Mouse (Mus musculus): ENCODE measurements around the gene Acot1. TPM values are rescaled to one million over a fixed set of nuclear protein-coding genes. Genes with fewer than 3 reads are reported as not detected.
"Not testable (repeated sequence)": the region's sequence is repeated elsewhere in the genome, so short reads cannot be mapped to it uniquely, and the experiment has no call there.

Gene Acot1
- polyA plus RNA-seq, 1 experiment, result not detected

DNA sequence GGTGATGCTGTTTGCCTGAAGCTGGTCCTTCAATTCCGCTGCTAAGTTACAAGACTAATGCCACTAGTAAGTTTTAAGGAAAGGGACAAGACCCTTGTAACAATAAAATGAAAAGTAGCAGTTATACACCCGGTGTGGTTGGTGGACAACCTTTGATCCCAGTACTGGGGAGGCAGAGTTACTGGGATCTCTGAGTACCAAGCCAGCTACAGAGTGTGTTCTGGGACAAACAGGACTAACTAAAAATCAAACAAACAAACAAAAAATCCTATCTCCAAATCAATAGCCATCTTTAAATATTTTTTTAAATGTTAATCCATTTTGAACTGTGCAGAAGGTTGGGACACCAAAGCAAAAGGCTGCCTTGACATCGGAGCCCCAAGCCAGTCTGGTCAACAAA is 911 bp downstream of the Acot1 start:
- no peak for TF ChIP-seq GATA1 (IDR thresholded peaks at IDR 0.05; ENCODE audit: low read length)

- TF ChIP-seq GATA1 (IDR thresholded peaks at IDR 0.05; ENCODE audit: low read length), result no peak
These were observed 2.2 kb downstream of the Acot1 start for GRCm38 (mm10) chr12:84011251-84012040.

DNA sequence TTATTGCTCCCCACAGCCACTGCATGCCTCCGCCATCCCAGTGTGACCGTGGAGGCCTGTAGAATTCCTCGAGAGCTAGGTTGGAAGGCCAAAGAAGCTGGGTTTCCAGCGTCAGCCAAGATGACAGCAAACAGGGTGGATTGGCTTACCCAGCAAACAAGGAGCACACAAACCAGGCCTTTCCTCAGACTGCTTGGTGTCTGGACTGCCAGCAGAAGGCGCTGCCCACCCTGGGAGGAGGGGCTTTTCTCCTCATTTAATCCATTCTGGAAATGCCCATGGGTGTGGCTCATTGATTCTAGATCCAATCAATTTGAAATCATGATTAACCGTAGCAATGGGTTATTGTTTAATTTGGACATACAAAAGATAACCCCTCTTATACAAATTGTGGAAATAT is 3.8 kb downstream of the Acot1 start:
- TF ChIP-seq GATA1 (IDR thresholded peaks at IDR 0.05; ENCODE audit: low read length), result no peak

DNA sequence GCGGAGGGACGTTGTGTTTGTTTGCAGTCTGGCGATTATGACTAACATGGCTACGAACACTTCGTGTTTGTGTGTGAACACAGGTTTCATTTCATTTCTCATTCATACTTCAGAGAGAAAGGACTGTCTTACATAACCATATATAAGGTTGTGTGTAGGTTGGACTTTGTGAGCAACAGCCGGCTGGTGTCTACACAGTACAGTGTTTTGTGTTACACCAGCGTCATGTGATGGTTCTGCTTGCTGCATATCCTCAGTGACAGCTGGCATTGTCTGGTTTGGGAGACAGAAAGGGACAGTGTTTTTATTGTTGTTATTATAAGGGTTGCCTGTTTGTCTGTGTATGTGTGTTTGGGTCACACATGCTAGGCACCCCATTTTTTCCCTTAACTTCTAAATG is 4.4 kb downstream of the Acot1 start:
- no peak for TF ChIP-seq GATA1 (IDR thresholded peaks at IDR 0.05; ENCODE audit: low read length)

DNA sequence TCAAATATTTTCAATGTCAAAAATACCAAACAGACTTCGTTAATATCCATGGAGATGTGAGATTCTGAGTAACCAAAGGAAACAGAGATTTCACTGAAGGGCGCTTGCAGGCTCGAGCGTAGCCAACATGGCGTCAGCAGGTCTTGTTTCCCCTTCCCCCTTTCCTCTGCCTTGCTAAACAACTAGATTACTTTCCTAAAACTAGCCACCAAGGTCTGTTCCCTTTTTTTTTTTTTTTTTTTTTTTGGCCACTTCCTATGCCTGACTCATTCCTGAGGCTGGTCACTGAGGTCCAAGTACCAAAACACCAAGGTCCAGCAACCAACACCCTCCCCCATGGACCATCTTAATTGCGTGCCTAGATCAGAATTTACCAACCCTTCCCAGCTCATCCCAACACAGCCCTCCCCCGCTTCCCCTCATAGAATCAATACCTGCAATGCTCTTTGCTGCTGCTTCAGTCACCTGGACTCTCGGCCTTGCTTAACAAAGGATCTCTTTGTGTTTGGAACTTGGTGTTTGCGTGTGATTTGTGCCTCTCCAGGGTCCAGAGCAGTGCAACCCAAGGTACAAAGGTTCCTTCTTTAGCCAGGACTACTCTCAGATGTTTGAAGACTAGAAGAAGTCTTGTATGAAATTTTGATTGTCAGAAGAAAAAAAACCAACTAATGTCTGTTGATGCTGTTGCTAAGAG is 13.9 kb downstream of the Acot1 start:
- no peak for TF ChIP-seq GATA1 (IDR thresholded peaks at IDR 0.05; ENCODE audit: low read length)

DNA sequence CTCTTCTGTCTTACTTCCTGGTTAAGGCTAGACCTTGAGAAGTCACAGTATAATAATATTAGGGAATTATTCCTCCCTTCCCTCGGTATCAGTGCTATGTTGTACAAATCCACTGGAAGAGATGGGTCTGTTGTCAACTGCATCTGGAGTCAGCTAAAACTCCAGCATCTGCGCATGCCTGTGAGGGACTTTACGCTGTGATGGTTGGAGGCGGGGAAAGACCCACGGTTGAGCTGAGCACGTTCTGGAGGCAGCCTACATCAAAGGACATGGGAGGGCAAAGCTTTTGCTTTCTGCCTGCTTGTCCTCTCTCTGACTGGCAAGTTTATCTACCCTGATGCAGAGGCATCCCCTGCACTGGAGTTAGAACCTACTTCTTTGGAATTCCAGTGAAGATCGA is 16.6 kb downstream of the Acot1 start:
- TF ChIP-seq GATA1 (IDR thresholded peaks at IDR 0.05; ENCODE audit: low read length), result no peak

- no peak for TF ChIP-seq GATA1 (IDR thresholded peaks at IDR 0.05; ENCODE audit: low read length)
These were observed 21.5 kb downstream of the Acot1 start for GRCm38 (mm10) chr12:84030659-84031332.

DNA sequence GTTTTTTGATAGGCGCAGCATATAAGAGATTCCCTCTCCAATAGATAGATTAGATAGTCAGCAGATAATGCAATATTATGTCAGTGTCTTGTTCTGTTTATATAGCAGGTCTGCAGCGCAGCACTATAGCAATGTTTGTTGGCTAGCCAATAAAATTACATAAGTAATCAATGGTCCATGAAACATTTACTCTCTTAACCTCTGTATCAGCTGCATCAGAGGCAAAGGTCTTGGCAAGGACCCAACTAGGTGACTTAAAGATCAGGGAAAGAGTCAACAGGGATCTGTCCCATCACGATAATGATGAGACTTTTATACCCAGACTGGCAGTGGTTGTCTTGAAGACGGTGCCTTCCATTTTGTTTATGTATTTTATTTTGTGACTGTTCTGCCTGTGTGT is 23.6 kb downstream of the Acot1 start:
- no peak for TF ChIP-seq GATA1 (IDR thresholded peaks at IDR 0.05; ENCODE audit: low read length)

DNA sequence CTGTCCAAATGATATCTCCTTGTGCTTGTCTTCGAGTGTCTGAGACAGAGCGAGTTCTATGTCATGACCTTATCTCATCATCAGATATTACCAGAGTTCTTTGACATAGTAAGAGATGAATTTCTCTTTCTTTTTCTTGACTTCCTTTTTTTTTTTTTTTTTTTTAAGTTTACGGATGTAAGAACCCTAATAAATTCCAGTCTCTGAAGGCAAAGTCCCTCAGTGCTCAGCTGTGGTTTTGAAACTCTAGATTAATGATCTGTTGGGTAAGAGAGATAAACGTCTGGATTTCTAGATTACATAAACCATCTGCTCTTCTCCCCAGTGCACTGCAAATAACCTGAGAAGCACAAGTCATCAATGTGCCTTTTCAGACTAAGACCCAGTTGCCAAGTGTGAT is 24.8 kb downstream of the Acot1 start:
- TF ChIP-seq GATA1 (IDR thresholded peaks at IDR 0.05; ENCODE audit: low read length), result no peak

DNA sequence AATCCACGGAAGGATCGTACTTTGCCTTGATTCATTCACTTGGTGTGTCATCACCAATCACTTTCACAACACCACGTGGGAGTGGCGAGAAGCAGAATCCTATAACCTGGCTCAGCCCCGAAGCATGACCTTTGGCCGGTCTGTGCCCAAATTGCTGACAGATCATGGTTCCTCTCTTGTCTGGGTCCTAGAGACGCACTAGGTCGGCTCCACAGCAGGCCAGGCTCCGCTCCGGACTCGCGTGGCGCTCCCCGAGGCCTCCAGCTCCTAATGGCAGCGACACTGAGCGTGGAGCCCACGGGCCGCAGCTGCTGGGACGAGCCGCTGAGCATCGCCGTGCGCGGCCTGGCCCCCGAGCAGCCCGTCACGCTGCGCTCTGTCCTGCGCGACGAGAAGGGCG is 29.0 kb downstream of the Acot1 start, which contains the start of gene Acot4:
Gene Acot4 (plus strand): TSS at position 139 of the 400 bp plus-strand sequence.
- TF ChIP-seq GATA1 (IDR thresholded peaks at IDR 0.05; ENCODE audit: low read length), result not testable (repeated sequence)

DNA sequence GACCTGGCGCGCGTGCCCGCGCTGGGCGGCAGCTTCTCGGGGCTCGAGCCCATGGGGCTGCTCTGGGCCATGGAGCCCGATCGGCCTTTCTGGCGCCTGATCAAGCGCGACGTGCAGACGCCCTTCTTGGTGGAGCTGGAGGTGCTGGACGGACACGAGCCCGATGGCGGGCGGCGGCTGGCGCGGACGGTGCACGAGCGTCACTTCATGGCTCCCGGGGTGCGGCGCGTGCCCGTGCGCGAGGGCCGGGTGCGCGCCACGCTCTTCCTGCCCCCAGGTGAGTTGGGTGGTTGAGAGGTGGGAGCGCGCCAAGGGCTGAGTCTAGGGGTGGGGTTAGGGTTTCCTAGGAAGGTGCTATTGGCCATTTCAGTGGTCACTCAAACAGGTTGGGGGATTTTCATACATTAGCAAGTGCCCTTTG is 29.4 kb downstream of the Acot1 start, which contains the start of gene Gm49366:
Gene Gm49366 (plus strand): TSS at position 245 of the 421 bp plus-strand sequence.
- TF ChIP-seq GATA1 (IDR thresholded peaks at IDR 0.05; ENCODE audit: low read length), result not testable (repeated sequence)

DNA sequence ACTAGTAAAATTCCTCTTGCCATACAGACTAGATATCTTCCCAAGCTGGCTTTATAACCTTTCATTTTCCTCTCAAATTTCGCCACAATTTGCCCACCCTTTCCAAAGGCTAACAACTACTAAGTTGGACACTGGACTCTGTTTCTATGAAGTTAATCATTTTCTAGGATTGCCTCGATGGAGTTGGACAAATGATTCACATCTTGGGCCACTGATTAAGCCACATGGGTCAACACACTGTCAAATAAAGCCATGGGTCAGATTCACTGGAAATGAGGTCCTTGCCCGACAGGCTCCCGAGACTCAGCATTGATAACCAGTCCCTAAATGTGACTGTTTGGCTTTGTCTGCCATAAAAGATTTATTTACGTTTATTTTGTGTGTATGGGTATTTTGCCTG is 33.0 kb downstream of the Acot1 start:
- TF ChIP-seq GATA1 (IDR thresholded peaks at IDR 0.05; ENCODE audit: low read length), result no peak

GRCm38 (mm10) chr12:84044045-84044444 is 34.8 kb downstream of the Acot1 start:
- no peak for TF ChIP-seq GATA1 (IDR thresholded peaks at IDR 0.05; ENCODE audit: low read length)

DNA sequence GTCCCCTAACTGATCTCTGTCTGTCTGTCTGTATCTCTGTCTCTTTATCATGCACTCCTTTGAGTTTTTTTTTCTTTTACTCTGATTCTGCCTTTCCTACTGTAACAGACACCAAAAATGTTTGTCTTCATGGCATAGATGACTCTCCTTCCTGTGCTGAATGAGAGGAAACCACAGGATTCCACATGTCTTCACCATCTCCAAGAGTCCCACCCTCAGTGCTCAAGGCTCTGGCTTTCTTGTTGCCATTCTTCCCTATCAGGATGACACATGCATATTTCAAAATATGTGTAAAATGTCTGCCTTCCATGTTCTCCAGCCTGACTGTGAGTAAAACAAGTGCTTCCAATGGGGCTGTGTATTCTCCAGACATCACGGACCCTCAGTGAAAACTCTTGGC is 37.6 kb downstream of the Acot1 start:
- no peak for TF ChIP-seq GATA1 (IDR thresholded peaks at IDR 0.05; ENCODE audit: low read length)

DNA sequence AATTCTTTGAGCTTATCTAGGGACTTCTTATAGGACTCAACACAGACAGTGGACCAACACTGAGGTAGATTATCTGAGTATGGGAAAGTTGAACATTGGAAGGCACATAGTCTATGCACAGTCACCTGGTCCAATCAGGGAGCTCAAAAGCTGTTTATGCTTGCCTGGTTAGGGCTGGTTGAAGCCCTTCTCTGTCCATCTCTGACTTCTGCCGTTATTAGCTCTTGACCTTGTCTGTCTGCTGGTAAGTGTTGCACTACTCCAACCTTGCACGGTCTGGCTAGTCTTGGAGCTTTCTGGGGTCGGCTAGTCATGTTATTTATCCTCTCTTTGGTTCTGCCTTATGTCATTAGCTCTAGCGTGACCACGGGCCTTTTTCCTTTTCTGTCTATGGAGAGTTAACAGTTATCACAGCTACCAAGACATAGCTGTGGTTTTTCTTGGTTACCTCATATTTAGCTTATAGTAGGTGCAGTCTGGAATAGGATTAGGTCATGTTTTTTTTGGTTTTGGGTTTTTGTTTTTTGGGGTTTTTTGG is 42.7 kb downstream of the Acot1 start, which contains the start of gene Acot3:
Gene Acot3 (plus strand): TSS at position 208 of the 538 bp plus-strand sequence.
- no peak for TF ChIP-seq GATA1 (IDR thresholded peaks at IDR 0.05; ENCODE audit: low read length)

DNA sequence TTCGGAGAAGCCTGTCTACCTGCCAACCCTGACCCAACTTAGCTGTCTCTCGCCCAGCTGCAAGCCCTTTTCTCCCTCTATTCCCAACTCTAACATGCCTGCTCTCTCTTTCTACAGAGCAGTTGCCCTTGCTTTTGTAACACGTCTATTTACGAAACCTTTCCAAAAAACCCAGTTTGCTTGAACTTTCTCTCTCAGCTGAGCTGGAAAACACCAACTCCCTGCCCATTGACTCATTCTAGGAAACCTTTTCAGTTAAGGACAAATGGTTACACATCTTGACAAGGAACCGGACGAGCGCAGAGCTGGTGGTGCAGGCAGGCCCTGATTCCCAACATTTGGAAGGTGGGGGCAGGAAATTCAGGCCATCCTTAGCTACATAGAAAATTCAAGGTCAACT is 43.3 kb downstream of the Acot1 start:
- no peak for TF ChIP-seq GATA1 (IDR thresholded peaks at IDR 0.05; ENCODE audit: low read length)
